Mouse (Mus musculus): ENCODE measurements at regions not wholly inside any gene's neighbourhood (a gene's known extent, or its start where the extent isn't known, plus 50 kb on each side); places are given as distances from the start of the nearest gene placed in this dataset.

GRCm38 (mm10) chr13:110871776-110872135 is 383.1 kb upstream of the Actbl2 start:
- ATAC-seq (replicated peaks; ENCODE audit: poor library complexity), result no peak

DNA sequence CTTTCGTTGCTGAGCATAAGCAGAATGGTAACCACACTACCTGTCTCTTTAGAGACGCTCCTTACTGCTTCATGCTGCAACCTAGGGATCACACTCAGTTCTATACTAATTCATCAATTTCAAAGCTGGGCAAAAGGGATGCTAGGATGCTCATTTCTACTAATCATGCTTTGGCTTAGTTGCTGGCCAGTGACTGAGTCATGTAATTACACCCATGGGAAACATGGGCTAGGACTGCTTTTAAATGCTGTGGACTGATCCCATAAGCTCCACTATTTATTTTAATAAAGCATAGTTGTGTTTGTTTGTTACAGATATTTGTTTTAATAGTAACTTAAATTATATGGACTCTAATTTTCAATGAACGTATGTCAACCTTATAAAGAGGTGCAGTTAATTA is 373.2 kb upstream of the Actbl2 start:
- ATAC-seq (replicated peaks; ENCODE audit: poor library complexity), result no peak

- ATAC-seq (replicated peaks; ENCODE audit: poor library complexity), result no peak
Measured at GRCm38 (mm10) chr13:110882173-110882572, 372.6 kb upstream of the Actbl2 start.

DNA sequence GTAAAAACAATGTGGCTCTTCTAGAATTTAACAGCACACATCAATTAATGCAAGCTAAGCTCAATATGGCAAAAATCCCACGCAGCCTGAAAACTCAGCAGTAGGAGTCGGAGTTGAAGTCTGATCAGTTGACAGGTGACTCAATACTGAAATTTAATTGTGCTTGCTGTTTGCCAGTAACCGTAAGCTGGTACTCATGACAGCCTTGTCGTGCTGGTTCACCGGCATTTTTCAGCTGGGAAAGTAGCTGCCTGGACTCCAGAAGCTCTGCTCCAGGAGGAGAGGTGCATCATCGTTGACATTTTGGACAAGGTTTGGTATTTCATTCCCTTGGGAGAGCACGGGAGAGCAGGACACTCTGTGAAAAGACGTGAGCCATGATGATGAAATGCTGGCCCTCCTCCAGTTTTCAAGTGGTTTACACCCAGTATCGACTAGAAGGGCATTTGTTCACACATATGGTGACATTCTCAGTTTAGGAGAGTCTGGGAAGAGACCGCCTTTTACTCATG is 372.1 kb upstream of the Actbl2 start:
- no peak for ATAC-seq (replicated peaks; ENCODE audit: poor library complexity)

DNA sequence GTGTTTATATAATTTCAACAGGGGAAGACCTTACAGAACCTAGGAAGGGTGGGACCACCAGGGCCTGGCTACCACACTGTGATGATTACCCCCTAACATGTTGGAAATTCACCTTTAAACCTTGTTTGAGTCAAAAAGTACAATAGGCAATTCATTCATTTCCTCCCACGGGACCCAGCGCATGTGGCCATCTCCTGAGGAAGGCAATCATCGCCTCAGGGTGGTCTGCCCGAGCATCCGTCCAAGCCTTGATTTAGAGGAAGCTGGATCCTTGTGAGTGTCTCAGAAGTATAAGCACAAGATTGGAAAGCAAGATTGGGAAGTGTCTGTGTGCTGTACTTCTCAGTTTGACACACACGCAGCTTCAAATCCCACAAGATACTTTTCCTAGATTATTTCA is 360.9 kb upstream of the Actbl2 start:
- no peak for ATAC-seq (replicated peaks; ENCODE audit: poor library complexity)

DNA sequence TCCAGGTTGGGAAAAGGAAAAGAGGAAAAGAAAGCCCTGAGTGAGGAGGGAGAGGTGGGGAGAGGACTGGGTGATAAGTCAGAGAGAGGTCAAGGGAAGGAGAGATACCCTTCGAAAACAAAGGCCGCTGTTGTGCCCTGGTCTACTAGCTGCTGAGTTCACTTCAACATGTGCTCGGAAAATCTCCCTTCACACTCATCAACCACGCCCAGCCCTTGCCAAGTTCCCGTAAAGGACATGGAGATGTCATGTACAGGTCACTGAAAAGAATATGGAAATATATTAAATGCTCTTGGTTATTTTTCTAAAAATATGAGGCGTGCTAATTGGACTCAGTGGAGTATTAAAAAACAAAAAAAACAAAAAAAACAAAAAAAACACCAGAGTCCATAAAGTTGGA is 359.5 kb upstream of the Actbl2 start:
- no peak for ATAC-seq (replicated peaks; ENCODE audit: poor library complexity)

- peak; percentile 72 for ATAC-seq (replicated peaks; ENCODE audit: poor library complexity)
Measured at GRCm38 (mm10) chr13:110895900-110896299, 358.9 kb upstream of the Actbl2 start.

GRCm38 (mm10) chr13:110897621-110898020 is 357.2 kb upstream of the Actbl2 start:
- ATAC-seq (replicated peaks; ENCODE audit: poor library complexity), result no peak

- ATAC-seq (replicated peaks; ENCODE audit: poor library complexity), result peak; percentile 91
Measured at GRCm38 (mm10) chr13:110902994-110903644, 351.7 kb upstream of the Actbl2 start.

- ATAC-seq (replicated peaks; ENCODE audit: poor library complexity), result peak; percentile 86
Measured at GRCm38 (mm10) chr13:110907319-110907955, 347.4 kb upstream of the Actbl2 start.

GRCm38 (mm10) chr13:110911866-110912265 is 342.9 kb upstream of the Actbl2 start:
- ATAC-seq (replicated peaks; ENCODE audit: poor library complexity), result no peak

GRCm38 (mm10) chr13:110913177-110913576 is 341.6 kb upstream of the Actbl2 start:
- ATAC-seq (replicated peaks; ENCODE audit: poor library complexity), result no peak

DNA sequence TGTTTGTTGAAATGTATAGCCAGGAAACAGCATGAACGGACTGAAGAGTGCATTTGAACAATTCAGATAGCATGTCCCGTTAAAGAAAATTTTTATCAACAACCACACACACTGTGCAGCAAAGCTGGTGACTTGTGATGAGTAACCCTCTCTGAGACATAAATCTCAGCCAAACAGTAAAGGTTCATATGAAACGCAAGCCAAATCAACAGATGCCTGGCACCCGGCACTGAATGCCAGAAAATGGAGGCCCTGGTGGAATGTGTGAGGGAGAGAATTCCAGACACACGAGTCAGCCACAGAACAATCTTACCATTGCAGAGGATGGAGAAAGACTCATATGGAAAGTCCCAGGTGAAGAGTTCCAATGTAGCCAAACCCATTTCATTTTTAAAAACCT is 341.1 kb upstream of the Actbl2 start:
- no peak for ATAC-seq (replicated peaks; ENCODE audit: poor library complexity)

DNA sequence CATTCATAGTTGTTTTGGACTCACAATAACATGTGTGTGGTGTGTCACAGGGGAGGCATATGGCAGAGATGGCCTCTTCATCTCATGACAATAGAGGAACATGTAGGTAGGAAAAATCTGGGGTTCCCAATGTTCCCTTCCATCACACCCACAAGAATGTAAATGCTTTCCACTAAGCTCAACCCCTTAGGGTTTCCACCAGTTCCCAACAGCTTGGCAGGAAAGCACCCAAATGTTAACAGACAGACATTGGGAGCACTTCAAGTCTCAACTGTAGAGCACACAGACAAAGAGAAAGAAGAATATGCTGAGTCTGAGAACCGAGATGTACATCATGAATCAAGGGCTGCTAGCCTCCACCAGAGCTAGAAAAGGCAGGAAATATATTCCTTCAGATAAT is 339.7 kb upstream of the Actbl2 start:
- no peak for ATAC-seq (replicated peaks; ENCODE audit: poor library complexity)

GRCm38 (mm10) chr13:110923936-110924335 is 330.9 kb upstream of the Actbl2 start:
- no peak for ATAC-seq (replicated peaks; ENCODE audit: poor library complexity)

DNA sequence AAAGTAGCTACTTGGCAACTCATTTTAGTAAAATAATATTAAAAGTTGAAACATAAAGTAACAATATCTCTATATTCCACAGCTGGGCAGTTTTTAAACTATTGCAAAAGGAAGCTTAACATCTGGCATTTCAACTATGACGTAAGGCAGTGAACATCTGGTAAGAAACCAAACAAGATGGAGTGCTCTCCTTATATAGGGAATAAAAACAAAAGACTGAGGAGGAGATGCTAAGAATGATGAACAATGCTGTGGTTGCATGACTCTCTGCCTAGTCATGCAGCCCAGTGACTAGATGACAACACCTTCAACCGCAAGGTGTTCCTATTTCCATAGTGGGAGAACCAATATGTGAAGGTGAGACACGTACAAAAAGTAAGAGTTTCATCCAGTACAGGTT is 329.9 kb upstream of the Actbl2 start:
- ATAC-seq (replicated peaks; ENCODE audit: poor library complexity), result no peak

DNA sequence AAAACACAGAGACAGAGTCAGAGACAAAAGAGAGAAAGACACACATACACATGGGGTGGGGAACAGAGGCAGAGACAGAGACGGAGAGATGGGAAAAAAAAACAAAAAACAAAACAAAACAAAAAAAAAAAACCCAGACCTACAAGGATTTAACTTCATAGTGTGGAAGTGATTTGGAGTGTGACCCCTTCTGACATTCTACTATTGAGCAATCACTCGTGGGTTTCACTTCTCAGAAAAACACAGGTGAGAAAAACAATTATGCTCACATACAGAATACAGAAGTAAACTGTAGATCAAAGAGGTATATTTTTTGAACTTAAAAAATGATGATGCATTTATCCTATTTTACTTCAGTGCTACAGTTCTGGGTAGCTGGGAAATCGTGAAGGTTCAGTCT is 326.7 kb upstream of the Actbl2 start:
- ATAC-seq (replicated peaks; ENCODE audit: poor library complexity), result no peak

- ATAC-seq (replicated peaks; ENCODE audit: poor library complexity), result no peak
Measured at GRCm38 (mm10) chr13:110928894-110929293, 325.9 kb upstream of the Actbl2 start.

DNA sequence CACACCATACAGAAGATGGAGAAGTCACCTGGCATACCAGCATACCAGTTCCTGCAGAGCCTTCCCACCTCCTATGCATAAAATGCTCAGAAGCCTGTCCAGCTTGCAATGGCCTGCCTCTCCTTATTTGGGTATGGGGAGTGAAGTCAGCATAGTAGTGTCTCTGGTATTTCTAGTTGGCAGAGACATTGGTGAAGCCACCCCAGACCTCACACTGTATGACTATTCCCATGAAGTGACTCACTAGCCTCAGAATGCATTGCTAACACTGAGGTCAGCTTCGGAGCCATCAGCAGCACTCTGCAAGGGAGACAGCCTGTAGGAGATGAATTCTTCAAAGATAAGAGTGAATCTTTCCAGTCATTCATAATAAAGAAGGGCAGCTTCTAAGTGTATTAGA is 325.2 kb upstream of the Actbl2 start:
- no peak for ATAC-seq (replicated peaks; ENCODE audit: poor library complexity)

GRCm38 (mm10) chr13:110941587-110941986 is 313.2 kb upstream of the Actbl2 start:
- ATAC-seq (replicated peaks; ENCODE audit: poor library complexity), result no peak

- ATAC-seq (replicated peaks; ENCODE audit: poor library complexity), result no peak
Measured at GRCm38 (mm10) chr13:110942986-110943644, 311.7 kb upstream of the Actbl2 start.

DNA sequence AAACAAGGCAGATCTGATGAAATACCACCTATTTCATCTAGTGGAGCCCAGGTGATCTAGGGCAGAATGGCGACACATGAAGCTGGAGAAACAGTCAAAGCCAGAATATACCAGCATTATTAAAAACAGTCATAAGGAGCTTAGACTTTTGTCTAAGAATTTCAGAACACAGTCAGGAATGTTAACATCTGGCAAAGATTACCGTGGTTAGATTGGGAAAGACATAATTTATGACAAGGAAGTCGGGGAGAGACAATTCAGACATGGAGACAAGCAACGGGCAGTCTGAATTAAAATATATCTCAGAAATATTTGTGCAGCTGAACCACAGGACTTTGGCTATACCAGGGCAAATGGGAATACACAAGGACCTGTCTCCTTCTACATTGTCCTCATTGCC is 310.8 kb upstream of the Actbl2 start:
- ATAC-seq (replicated peaks; ENCODE audit: poor library complexity), result no peak
